Mouse (Mus musculus): Measurements from ENCODE around the gene Znrf2. TPM values are rescaled to one million over a fixed set of nuclear protein-coding genes. Genes with fewer than 3 reads are reported as not detected.

The Znrf2 gene
- total and polyA plus RNA-seq, 3 experiments = 16.0 to 26.9 (median 18.3) TPM

DNA sequence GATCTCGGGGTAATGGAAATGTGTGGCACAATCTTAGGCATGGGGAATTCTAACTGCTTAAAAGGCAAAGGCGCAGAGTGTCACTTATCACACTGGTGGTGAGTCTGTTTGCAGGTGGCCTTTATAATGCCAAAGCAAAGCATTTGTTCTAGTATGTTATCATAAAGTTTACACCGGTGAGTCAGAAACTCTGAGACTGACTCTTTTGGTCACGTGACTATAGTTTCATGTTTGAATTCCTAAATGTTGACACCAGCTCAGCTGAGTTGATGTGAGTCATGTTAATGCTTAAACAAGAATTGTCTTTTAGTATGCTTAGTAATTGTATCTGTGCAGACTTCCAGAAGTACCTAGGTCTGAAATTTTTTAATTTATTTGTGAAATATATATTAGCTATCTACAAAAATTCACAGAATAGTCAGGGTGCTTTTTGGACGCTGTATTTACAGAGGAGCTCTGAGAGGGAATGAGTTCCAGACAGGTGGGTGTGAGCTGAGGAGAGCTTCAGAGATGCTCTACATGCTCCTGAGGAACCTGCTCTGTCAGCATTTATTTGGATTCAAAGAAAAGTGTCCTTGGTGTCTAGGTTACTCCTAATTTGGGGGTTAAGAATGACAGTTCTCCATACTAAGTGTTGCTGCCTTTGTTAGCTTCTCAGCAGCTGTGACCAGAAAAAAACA, 50.2 kb downstream of the Znrf2 start:
- H3K9me3 ChIP-seq (replicated peaks; ENCODE audit: low read length) = peaks cover 3% of the 10 kb centered on the region
- H3K4me3 ChIP-seq (replicated peaks in 1 of 3; ENCODE audit: low read depth in 2 of 3, low read length in 2 of 3, poor library complexity in 1 of 3) = no peak overlapping the region
- no peak for DNase-seq (ENCODE audit: extremely low read depth)
- H3K27me3 ChIP-seq (replicated peaks) = no peaks in the 10 kb centered on the region
- no peak overlapping the region for H3K4me2 ChIP-seq (ENCODE audit: insufficient read depth, low read depth, poor library complexity, severe bottlenecking)
- in situ Hi-C loops (cut with MboI; ENCODE audit: low pct_ligation_motif_present, low pct_unique_long_range_greater_than_20kb, low sequenced_read_pairs) = no loop called here
- dilution Hi-C loops (cut with MboI; ENCODE audit: extremely low pct_ligation_motif_present, extremely low pct_unique_long_range_greater_than_20kb, low sequenced_read_pairs) = no loop called here
- H3K27ac ChIP-seq (ENCODE audit: insufficient read depth, low read depth) = no peak overlapping the region
- H3K79me2 ChIP-seq (replicated peaks; ENCODE audit: control insufficient read depth, extremely low read depth, insufficient read depth, poor library complexity, severe bottlenecking) = no peaks in the 10 kb centered on the region
- H3K36me3 ChIP-seq (replicated peaks in 1 of 2; ENCODE audit: control insufficient read depth in 1 of 2, insufficient read depth in 1 of 2, low read length in 1 of 2) = peaks cover 0 to 30% of the 10 kb centered on the region in 2 experiments
- TF ChIP-seq MAFK (IDR thresholded peaks at IDR 0.05; ENCODE audit: insufficient replicate concordance, low read length) = peak; percentile 64; the same call in 1 of the 2 replicates
- TF ChIP-seq RCOR1 (conservative IDR thresholded peaks at IDR 0.05; ENCODE audit: low read depth, low read length) = no peak
- no peak overlapping the region for H3K9ac ChIP-seq (ENCODE audit: insufficient read depth, low read depth)
- H3K4me1 ChIP-seq (ENCODE audit: control insufficient read depth in 1 of 2, insufficient read depth in 2 of 2) = peaks cover 0 to 12% of the 10 kb centered on the region in 2 experiments; a peak in 2 of 4 replicates

DNA sequence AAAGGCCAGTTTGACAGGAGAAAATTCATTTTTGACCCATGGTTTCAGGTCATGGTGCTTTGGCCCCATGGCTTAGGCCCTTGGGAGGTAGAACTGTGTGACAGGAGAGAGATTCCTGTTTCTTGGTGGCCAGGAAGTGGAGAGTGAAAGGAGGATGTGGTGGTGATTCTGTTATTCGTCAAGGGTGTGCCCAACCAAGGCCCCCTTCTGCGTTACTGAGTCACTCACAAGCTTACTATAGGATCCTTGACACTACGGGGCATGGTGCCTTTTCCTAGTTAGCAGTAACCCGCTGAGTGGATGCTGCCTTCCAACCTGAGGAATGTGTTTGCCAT, 50.7 kb downstream of the Znrf2 start:
- H3K9me3 ChIP-seq (replicated peaks; ENCODE audit: low read length) = peaks cover 3% of the 10 kb centered on the region
- H3K36me3 ChIP-seq (replicated peaks in 1 of 2; ENCODE audit: control insufficient read depth in 1 of 2, insufficient read depth in 1 of 2, low read length in 1 of 2) = peaks cover 0 to 29% of the 10 kb centered on the region in 2 experiments
- no peak for DNase-seq (ENCODE audit: extremely low read depth)
- H3K4me1 ChIP-seq (ENCODE audit: control insufficient read depth in 1 of 2, insufficient read depth in 2 of 2) = peaks cover 0 to 12% of the 10 kb centered on the region in 2 experiments; a peak in 2 of 4 replicates
- TF ChIP-seq MAFK (IDR thresholded peaks at IDR 0.05; ENCODE audit: insufficient replicate concordance, low read length) = no peak
- no peak for TF ChIP-seq POLR2AphosphoS2 (IDR thresholded peaks at IDR 0.05; ENCODE audit: low read depth, low read length)
- no peak for TF ChIP-seq CTCF (conservative IDR thresholded peaks at IDR 0.05 in 1 of 2, IDR thresholded peaks at IDR 0.05 in 1 of 2; ENCODE audit: low read depth in 2 of 2, low read length in 2 of 2)
- TF ChIP-seq E2F4 (IDR thresholded peaks at IDR 0.05; ENCODE audit: insufficient replicate concordance, low read depth, low read length) = no peak
- no peak for TF ChIP-seq ZKSCAN1 (IDR thresholded peaks at IDR 0.05; ENCODE audit: borderline replicate concordance, low read depth, low read length)
- TF ChIP-seq SMC3 (IDR thresholded peaks at IDR 0.05; ENCODE audit: low read depth, low read length) = no peak
- TF ChIP-seq POLR2A (IDR thresholded peaks at IDR 0.05; ENCODE audit: low read depth, low read length) = no peak
- no peak for TF ChIP-seq NRF1 (IDR thresholded peaks at IDR 0.05; ENCODE audit: low read depth, low read length)
- TF ChIP-seq ZC3H11A (IDR thresholded peaks at IDR 0.05; ENCODE audit: low read depth, low read length) = no peak
- TF ChIP-seq BHLHE40 (IDR thresholded peaks at IDR 0.05; ENCODE audit: low read depth, low read length) = no peak
- no peak for TF ChIP-seq HCFC1 (IDR thresholded peaks at IDR 0.05; ENCODE audit: low read depth, low read length)
- TF ChIP-seq EP300 (IDR thresholded peaks at IDR 0.05; ENCODE audit: low read length) = no peak
- TF ChIP-seq USF2 (conservative IDR thresholded peaks at IDR 0.05; ENCODE audit: low read depth, low read length) = no peak
- no peaks in the 10 kb centered on the region for H3K27me3 ChIP-seq (replicated peaks)
- dilution Hi-C loops (cut with MboI; ENCODE audit: extremely low pct_ligation_motif_present, extremely low pct_unique_long_range_greater_than_20kb, low sequenced_read_pairs) = no loop called here
- H3K4me3 ChIP-seq (replicated peaks in 1 of 3; ENCODE audit: low read depth in 2 of 3, low read length in 2 of 3, poor library complexity in 1 of 3) = no peak overlapping the region
- no peak overlapping the region for H3K9ac ChIP-seq (ENCODE audit: insufficient read depth, low read depth)
- in situ Hi-C loops (cut with MboI; ENCODE audit: low pct_ligation_motif_present, low pct_unique_long_range_greater_than_20kb, low sequenced_read_pairs) = no loop called here
- no peaks in the 10 kb centered on the region for H3K79me2 ChIP-seq (replicated peaks; ENCODE audit: control insufficient read depth, extremely low read depth, insufficient read depth, poor library complexity, severe bottlenecking)
- H3K27ac ChIP-seq (ENCODE audit: insufficient read depth, low read depth) = no peak overlapping the region
- no peak overlapping the region for H3K4me2 ChIP-seq (ENCODE audit: insufficient read depth, low read depth, poor library complexity, severe bottlenecking)

DNA sequence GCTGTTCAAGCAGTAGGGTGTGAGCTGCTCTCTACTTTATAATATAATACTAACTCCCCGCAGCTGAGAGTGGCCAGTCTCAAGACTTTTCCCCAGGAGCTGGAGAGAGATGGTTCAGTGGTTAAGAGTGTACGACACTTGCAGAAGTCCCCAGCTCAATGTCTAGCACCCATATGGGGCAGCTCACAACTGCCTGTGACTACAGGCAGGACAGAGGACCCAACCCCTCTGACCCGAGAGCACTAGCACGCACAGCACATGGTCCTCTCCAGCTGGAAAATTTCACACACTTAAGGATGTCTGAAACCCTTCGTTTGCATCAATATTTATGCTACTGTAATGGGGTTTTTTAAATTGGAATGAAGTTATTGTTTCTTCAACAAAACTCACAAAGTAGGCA, 56.3 kb downstream of the Znrf2 start:
- Histone ChIP-seq H3K79me2 (replicated peaks; ENCODE audit: control insufficient read depth, extremely low read depth, insufficient read depth, poor library complexity, severe bottlenecking) (no peaks in the 10 kb centered on the region), H3K9ac (ENCODE audit: insufficient read depth, low read depth) (no peak overlapping the region), H3K36me3 (replicated peaks in 1 of 2; ENCODE audit: control insufficient read depth in 1 of 2, insufficient read depth in 1 of 2, low read length in 1 of 2) (peaks cover 0 to 36% of the 10 kb centered on the region in 2 experiments), H3K4me3 (replicated peaks in 1 of 3; ENCODE audit: low read depth in 2 of 3, low read length in 2 of 3, poor library complexity in 1 of 3) (no peak overlapping the region), H3K27me3 (replicated peaks) (no peaks in the 10 kb centered on the region), H3K4me2 (ENCODE audit: insufficient read depth, low read depth, poor library complexity, severe bottlenecking) (no peak overlapping the region), H3K9me3 (replicated peaks; ENCODE audit: low read length) (no peaks in the 10 kb centered on the region), H3K27ac (ENCODE audit: insufficient read depth, low read depth) (no peak overlapping the region), H3K4me1 (ENCODE audit: control insufficient read depth in 1 of 2, insufficient read depth in 2 of 2) (no peaks in the 10 kb centered on the region)
- TF ChIP-seq TCF12 (IDR thresholded peaks at IDR 0.05; ENCODE audit: low read depth, low read length) (no peak), POLR2A (IDR thresholded peaks at IDR 0.05; ENCODE audit: low read depth, low read length) (no peak), ELF1 (IDR thresholded peaks at IDR 0.05; ENCODE audit: low read depth, low read length) (no peak), BHLHE40 (IDR thresholded peaks at IDR 0.05; ENCODE audit: low read depth, low read length) (no peak), POLR2AphosphoS2 (IDR thresholded peaks at IDR 0.05; ENCODE audit: low read depth, low read length) (no peak), ZKSCAN1 (IDR thresholded peaks at IDR 0.05; ENCODE audit: borderline replicate concordance, low read depth, low read length) (no peak), UBTF (IDR thresholded peaks at IDR 0.05; ENCODE audit: low read depth, low read length) (no peak), GABPA (IDR thresholded peaks at IDR 0.05; ENCODE audit: insufficient replicate concordance, low read depth, low read length) (no peak)
- no peak for DNase-seq (ENCODE audit: extremely low read depth)
- dilution Hi-C loops (cut with MboI; ENCODE audit: extremely low pct_ligation_motif_present, extremely low pct_unique_long_range_greater_than_20kb, low sequenced_read_pairs) = no loop called here
- in situ Hi-C loops (cut with MboI; ENCODE audit: low pct_ligation_motif_present, low pct_unique_long_range_greater_than_20kb, low sequenced_read_pairs) = no loop called here

Data from CH12.LX (cell line).